22 mouse cellular contexts compared by ENCODE assay signal in the genomic region with DNA sequence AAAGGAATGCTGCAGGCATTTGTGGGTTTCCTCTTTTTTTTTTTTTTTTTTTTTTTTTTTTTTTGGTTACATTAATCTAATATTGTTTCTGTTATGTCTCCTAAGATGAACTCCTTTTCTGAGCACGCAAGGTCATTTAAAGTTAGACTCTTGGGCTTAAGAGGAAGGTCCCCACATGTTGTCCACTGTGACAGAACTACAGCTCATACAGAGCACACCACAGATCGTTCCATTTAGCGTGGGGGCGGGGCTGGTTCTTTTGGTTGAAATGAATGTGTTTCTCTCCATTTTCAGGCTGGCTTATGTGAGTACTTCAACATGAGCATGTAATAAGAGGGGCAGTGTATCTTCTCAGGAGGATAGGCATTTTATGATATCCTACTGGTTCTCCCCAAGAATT.
DNase-seq lines count a peak whose midpoint lies in the region; ATAC-seq lines count a peak whose summit lies in the region.
"Had no signal": no experiment of that assay in that cellular context is flagged by ENCODE, and none has a peak within 500 bp of the region (broad histone marks: within the 10 kb centered on the region; RNA-seq: fewer than 3 reads in every experiment).

No protein-coding gene starts in this region.

- WGBS in kidney, embryonic 16.5 days = 60% methylated on average over 4 of the region's 4 CpGs
- 86% methylated on average over 4 of the region's 4 CpGs for WGBS in midbrain, embryonic 11.5 days
- 78% methylated on average over 4 of the region's 4 CpGs for WGBS in midbrain, embryonic 15.5 days

- H3K27me3 ChIP-seq in kidney, embryonic 16.5 days (ENCODE audit: insufficient read depth, low read length) = no peaks in the 10 kb centered on the region
- no peaks in the 10 kb centered on the region for H3K27me3 ChIP-seq in midbrain, embryonic 11.5 days (ENCODE audit: control insufficient read depth, insufficient read depth, low read length)
- no peaks in the 10 kb centered on the region for H3K27me3 ChIP-seq in midbrain, embryonic 15.5 days (replicated peaks)
- H3K27me3 ChIP-seq: heart, embryonic 15.5 days; hindbrain, embryonic 13.5 days had no signal

- peaks cover 11% of the 10 kb centered on the region; the same call in 1 of the 2 replicates for H3K4me1 ChIP-seq in kidney, embryonic 16.5 days (ENCODE audit: insufficient read depth, low read length)
- H3K4me1 ChIP-seq in midbrain, embryonic 11.5 days (ENCODE audit: control insufficient read depth, insufficient read depth, low read length) = peaks cover 13% of the 10 kb centered on the region
- peaks cover 14% of the 10 kb centered on the region for H3K4me1 ChIP-seq in midbrain, embryonic 15.5 days
- H3K4me1 ChIP-seq: heart, embryonic 15.5 days had no signal

- no peak overlapping the region for H3K4me2 ChIP-seq in kidney, embryonic 16.5 days (replicated peaks; ENCODE audit: low read depth, low read length)
- no peak overlapping the region for H3K4me2 ChIP-seq in midbrain, embryonic 11.5 days
- no peak overlapping the region for H3K4me2 ChIP-seq in midbrain, embryonic 15.5 days
- H3K4me2 ChIP-seq: forebrain, embryonic 13.5 days; heart, embryonic 11.5 days; heart, embryonic 15.5 days; hindbrain, embryonic 13.5 days had no signal

- H3K4me3 ChIP-seq in kidney, embryonic 16.5 days (ENCODE audit: low read length) = no peak overlapping the region
- H3K4me3 ChIP-seq in midbrain, embryonic 11.5 days (ENCODE audit: low read depth, low read length) = no peak overlapping the region
- H3K4me3 ChIP-seq in midbrain, embryonic 15.5 days = no peak overlapping the region
- H3K4me3 ChIP-seq: embryonic facial prominence, embryonic 10.5 days; forebrain, embryonic 13.5 days; heart, adult 2 months; heart, embryonic 15.5 days; hindbrain, embryonic 13.5 days had no signal

- H3K27ac ChIP-seq in kidney, embryonic 16.5 days (ENCODE audit: low read length) = no peak overlapping the region
- no peak overlapping the region for H3K27ac ChIP-seq in midbrain, embryonic 11.5 days (ENCODE audit: low read depth, low read length)
- H3K27ac ChIP-seq in midbrain, embryonic 15.5 days = no peak overlapping the region
- H3K27ac ChIP-seq: embryonic facial prominence, embryonic 10.5 days; forebrain, embryonic 13.5 days; heart, adult 2 months; heart, embryonic 15.5 days; hindbrain, embryonic 13.5 days had no signal

- H3K9me3 ChIP-seq in kidney, embryonic 16.5 days (ENCODE audit: low read length) = no peaks in the 10 kb centered on the region
- no peaks in the 10 kb centered on the region for H3K9me3 ChIP-seq in midbrain, embryonic 11.5 days (ENCODE audit: control insufficient read depth, low read length)
- no peaks in the 10 kb centered on the region for H3K9me3 ChIP-seq in midbrain, embryonic 15.5 days
- H3K9me3 ChIP-seq: embryonic facial prominence, embryonic 10.5 days; forebrain, embryonic 13.5 days; heart, embryonic 15.5 days; hindbrain, embryonic 13.5 days had no signal

- H3K9ac ChIP-seq in kidney, embryonic 16.5 days (replicated peaks; ENCODE audit: low read length) = no peak overlapping the region
- H3K9ac ChIP-seq in midbrain, embryonic 11.5 days (ENCODE audit: low read length) = no peak overlapping the region
- H3K9ac ChIP-seq in midbrain, embryonic 15.5 days = no peak overlapping the region
- H3K9ac ChIP-seq: forebrain, embryonic 13.5 days; forebrain, postnatal 0 days; heart, embryonic 15.5 days; hindbrain, embryonic 13.5 days had no signal

- peak; percentile 17 for DNase-seq in adrenal gland, postnatal 10 days
- DNase-seq in adrenal gland, postnatal 25 days = no peak
- no peak for DNase-seq in kidney, adult 11 months
- DNase-seq in midbrain, embryonic 11.5 days (ENCODE audit: low spot score, missing footprints) = peak; percentile 41
- DNase-seq in ovary, postnatal 14 days (ENCODE audit: low spot score) = no peak
- DNase-seq: adrenal gland, postnatal 14 days; B cell, adult 2 months; cerebellum, adult 18-20 months; cerebellum, postnatal 10 days; forebrain, postnatal 0 days; gastrocnemius, postnatal 14 days; heart, adult 2 months; heart, postnatal 14 days had no signal

- ATAC-seq in kidney, embryonic 16.5 days (ENCODE audit: low FRiP score, low TSS enrichment) = peak; percentile 73; the same call in 1 of the 2 replicates
- no peak for ATAC-seq in midbrain, embryonic 11.5 days (ENCODE audit: low FRiP score)
- no peak for ATAC-seq in midbrain, embryonic 15.5 days (replicated peaks)
- ATAC-seq: CD4-positive, CD25-positive, alpha-beta regulatory T cell, adult 4 months; forebrain, embryonic 13.5 days; forebrain, postnatal 0 days had no signal

- no peaks in the 10 kb centered on the region for H3K36me3 ChIP-seq in kidney, embryonic 16.5 days (ENCODE audit: insufficient read depth, low read length)
- no peaks in the 10 kb centered on the region for H3K36me3 ChIP-seq in midbrain, embryonic 11.5 days (ENCODE audit: control insufficient read depth, insufficient read depth, low read length)
- no peaks in the 10 kb centered on the region for H3K36me3 ChIP-seq in midbrain, embryonic 15.5 days (replicated peaks)
- H3K36me3 ChIP-seq: G1E; heart, embryonic 15.5 days; hindbrain, embryonic 13.5 days had no signal

Comparison
In these comparisons a context has a peak if more than half of its experiments do, and no peak if none do; other contexts are left out.
1. DNase-seq: peak in adrenal gland, postnatal 10 days (single experiment) and midbrain, embryonic 11.5 days (single experiment); none in adrenal gland, postnatal 25 days (single experiment), kidney, adult 11 months (single experiment) and ovary, postnatal 14 days (single experiment).